Mouse (Mus musculus): Measurements from ENCODE around the gene Nlk. TPM values are rescaled to one million over a fixed set of nuclear protein-coding genes. Genes with fewer than 3 reads are reported as not detected.

The Nlk gene
- polyA plus RNA-seq, 1 experiment from 2014 or later, result 25.3 TPM

DNA sequence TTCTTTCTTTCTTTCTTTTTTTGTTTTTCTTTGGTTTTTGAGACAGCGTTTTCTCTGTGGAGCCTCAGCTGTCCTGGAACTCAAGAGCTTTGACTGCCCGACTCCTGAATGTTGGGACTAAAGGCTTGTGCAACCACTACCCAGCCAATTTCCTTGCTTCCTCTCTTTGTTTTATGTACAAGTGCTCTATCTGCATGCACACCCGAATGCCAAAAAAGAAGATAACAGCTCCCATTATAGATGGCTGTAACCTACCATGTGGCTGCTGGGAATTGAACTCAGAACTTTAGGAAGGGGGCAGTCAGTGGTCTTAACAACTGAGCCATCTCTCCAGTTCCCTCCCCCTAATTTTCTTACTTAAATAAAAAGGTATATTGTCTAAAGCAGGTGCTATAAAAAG lies 77.0 kb downstream of the Nlk start:
- no peak overlapping the region for H3K27ac ChIP-seq
- H3K4me3 ChIP-seq, result no peak overlapping the region
- no peaks in the 10 kb centered on the region for H3K27me3 ChIP-seq
- ATAC-seq (ENCODE audit: low FRiP score), result no peak
- 0 out of 2 replicates have a peak, but pooled peaks cover 6% of the 10 kb centered on the region for H3K36me3 ChIP-seq
- H3K9ac ChIP-seq, result no peak overlapping the region
- 92% methylated on average over 3 of the region's 3 CpGs for whole genome bisulfite sequencing
- H3K4me2 ChIP-seq (replicated peaks), result no peak overlapping the region
- H3K4me1 ChIP-seq, result no peaks in the 10 kb centered on the region
- no peaks in the 10 kb centered on the region for H3K9me3 ChIP-seq (replicated peaks)

DNA sequence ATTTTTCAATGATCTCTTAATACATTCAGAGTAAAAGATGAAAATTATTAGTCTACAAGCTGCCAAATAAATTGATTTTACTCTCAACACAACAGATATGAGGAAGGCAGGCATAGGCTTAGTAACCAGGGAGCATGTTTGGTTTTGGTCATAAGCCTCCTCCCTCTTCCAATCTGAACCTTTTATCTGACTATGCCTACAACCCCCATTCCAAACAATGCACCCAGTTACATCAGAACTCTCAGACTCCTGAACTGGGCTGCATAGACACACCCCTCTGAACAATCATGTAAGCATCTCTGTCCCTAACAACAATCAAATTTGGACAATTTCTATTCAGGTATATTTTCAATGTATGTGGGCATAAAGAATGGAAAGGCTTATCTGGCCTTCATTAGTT lies 85.9 kb downstream of the Nlk start:
- Histone ChIP-seq H3K9ac (no peak overlapping the region), H3K27me3 (no peaks in the 10 kb centered on the region), H3K27ac (no peak overlapping the region), H3K4me1 (no peaks in the 10 kb centered on the region), H3K36me3 (no peaks in the 10 kb centered on the region), H3K4me2 (replicated peaks) (no peak overlapping the region), H3K9me3 (replicated peaks) (no peaks in the 10 kb centered on the region), H3K4me3 (no peak overlapping the region)
- no peak for ATAC-seq (ENCODE audit: low FRiP score)

DNA sequence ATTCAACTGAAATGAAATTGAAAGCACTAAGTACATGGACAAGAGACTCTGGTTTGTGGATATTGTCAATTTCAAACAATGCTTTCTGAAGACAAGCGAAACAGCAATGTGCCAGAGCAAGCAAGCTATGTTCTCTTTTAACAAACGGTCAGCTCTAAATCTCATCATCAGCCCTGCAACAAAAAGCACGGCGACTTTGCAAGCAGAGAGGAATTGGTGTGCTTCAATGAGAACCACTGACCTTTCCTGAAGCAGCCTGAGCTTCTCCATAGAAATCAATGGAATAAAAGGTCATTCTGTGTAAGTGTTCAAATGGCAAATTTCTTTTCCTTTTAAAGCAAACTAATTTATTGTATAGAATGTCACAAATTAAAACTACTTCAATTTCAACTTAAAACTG lies 87.5 kb downstream of the Nlk start:
- no peaks in the 10 kb centered on the region for H3K36me3 ChIP-seq

DNA sequence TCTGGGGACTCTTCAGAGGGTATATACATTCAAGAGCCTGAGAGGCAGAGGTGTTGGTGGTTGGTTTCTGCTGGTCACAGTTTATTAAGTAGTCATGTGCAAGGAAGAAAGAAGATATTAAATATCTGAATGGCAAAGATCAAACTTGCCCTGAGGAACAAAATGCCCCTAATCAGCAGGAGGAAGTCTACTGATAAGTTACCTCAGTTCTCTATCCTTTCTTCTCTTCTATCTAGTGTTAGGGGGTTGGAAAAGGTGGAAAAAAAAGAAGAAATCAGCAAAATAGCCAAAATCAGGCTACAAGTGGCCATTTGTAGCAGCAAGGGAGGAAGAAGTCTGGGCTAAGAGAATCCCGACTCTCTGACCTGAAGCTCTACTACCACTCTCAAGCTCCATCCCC lies 92.3 kb downstream of the Nlk start:
- 89% methylated on average over 1 of the region's 1 CpGs for WGBS
- no peak for ATAC-seq (ENCODE audit: low FRiP score)

More for the DNA sequence above, 87.5 kb downstream of the Nlk start:
- WGBS, result 84% methylated on average over 4 of the region's 4 CpGs
- no peak overlapping the region for H3K27ac ChIP-seq
- no peaks in the 10 kb centered on the region for H3K27me3 ChIP-seq
- ATAC-seq (ENCODE audit: low FRiP score), result no peak
- no peak overlapping the region for H3K9ac ChIP-seq
- no peak overlapping the region for H3K4me3 ChIP-seq
- H3K4me1 ChIP-seq, result no peaks in the 10 kb centered on the region
- H3K4me2 ChIP-seq (replicated peaks), result no peak overlapping the region
- H3K9me3 ChIP-seq (replicated peaks), result no peaks in the 10 kb centered on the region

DNA sequence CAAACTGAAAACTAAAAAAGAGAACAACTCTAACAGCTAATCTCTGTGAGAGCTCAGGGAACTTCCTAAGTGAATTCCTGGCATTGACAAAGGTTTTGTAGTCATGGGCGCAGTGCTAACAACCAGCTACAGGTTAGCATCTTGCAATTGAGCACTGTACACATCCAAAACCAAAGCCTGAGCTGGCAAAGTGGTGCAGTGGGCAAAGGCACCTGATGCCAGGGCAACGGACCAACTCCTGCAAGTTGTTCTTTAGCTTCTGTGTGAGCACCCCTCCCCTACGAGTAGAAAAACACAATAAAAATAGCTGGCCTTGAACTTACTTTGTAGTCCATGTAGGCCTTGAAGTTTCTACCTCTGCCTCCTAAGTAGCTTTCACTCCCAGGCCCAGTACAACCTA lies 94.4 kb downstream of the Nlk start:
- Histone ChIP-seq H3K4me1 (no peaks in the 10 kb centered on the region), H3K4me2 (replicated peaks) (no peak overlapping the region), H3K9me3 (replicated peaks) (no peaks in the 10 kb centered on the region), H3K4me3 (no peak overlapping the region), H3K36me3 (0 out of 2 replicates have a peak, but pooled peaks cover 10% of the 10 kb centered on the region), H3K9ac (no peak overlapping the region), H3K27me3 (no peaks in the 10 kb centered on the region), H3K27ac (no peak overlapping the region; the same call in 1 of the 2 replicates)
- ATAC-seq (ENCODE audit: low FRiP score), result no peak
- WGBS, result 88% methylated on average over 3 of the region's 3 CpGs

More for the DNA sequence above, 92.3 kb downstream of the Nlk start:
- no peak overlapping the region for H3K9ac ChIP-seq
- H3K36me3 ChIP-seq, result 0 out of 2 replicates have a peak, but pooled peaks cover 9% of the 10 kb centered on the region
- H3K27me3 ChIP-seq, result no peaks in the 10 kb centered on the region
- H3K4me1 ChIP-seq, result no peaks in the 10 kb centered on the region
- H3K27ac ChIP-seq, result no peak overlapping the region
- H3K4me2 ChIP-seq (replicated peaks), result no peak overlapping the region
- no peak overlapping the region for H3K4me3 ChIP-seq
- H3K9me3 ChIP-seq (replicated peaks), result no peaks in the 10 kb centered on the region

DNA sequence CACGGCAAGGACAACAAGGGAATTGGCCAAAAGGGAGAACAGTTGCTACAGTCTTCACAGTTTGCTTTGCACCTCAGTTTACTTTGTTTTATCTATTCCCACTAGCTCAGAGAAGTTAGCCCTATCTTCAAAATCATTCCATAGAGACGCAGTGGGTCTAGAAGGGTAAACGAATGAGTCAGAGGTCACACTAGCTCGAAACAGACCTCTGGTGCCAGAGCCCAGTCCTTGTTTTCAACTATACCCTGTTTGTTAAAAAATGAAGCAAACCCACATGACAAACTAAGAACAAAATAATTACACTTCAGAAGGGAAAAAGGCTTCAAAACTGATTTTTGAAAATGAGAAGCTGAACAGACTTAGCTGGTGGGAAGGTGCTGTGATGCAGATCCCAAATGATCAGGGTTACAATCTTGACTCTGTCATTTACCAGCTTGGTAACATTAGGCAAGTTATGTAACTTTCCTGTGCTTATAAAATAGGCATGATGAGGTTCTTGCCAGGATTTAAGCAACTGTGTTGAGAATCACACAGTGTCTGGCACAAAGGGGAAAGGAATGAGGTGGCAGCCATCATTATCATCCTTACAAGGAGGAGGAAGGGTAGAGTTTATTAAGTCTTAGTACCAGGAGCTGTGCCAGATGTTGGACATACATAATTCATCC lies 96.1 kb downstream of the Nlk start:
- no peaks in the 10 kb centered on the region for H3K9me3 ChIP-seq (replicated peaks)
- no peaks in the 10 kb centered on the region for H3K27me3 ChIP-seq
- WGBS, result 84% methylated on average over 4 of the region's 4 CpGs
- H3K36me3 ChIP-seq, result 0 out of 2 replicates have a peak, but pooled peaks cover 10% of the 10 kb centered on the region
- H3K4me3 ChIP-seq, result no peak overlapping the region
- H3K4me1 ChIP-seq, result no peaks in the 10 kb centered on the region
- H3K4me2 ChIP-seq (replicated peaks), result no peak overlapping the region
- no peak overlapping the region for H3K27ac ChIP-seq
- no peak for ATAC-seq (ENCODE audit: low FRiP score)
- no peak overlapping the region for H3K9ac ChIP-seq

DNA sequence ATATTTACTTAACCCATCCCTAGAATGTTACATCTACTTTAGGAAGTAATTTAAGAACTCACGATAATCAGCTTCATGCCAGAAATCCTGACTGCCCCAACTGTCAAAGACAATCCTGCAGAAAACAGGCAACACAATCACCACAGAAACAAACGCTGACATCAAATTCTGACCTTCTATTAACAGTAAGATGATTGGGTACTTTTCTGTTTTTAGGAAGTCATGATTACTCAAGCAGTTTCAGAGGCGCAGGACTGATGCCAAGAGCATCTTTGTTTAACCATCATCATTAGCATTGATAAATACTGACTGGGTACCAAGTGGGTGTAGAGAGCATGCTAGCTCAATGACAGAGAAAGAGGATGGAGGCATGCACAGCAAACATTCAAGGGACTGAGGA lies 96.7 kb downstream of the Nlk start:
- 85% methylated on average over 3 of the region's 3 CpGs for WGBS
- no peak for ATAC-seq (ENCODE audit: low FRiP score)
- no peaks in the 10 kb centered on the region for H3K4me1 ChIP-seq
- H3K27ac ChIP-seq, result no peak overlapping the region
- H3K36me3 ChIP-seq, result 0 out of 2 replicates have a peak, but pooled peaks cover 10% of the 10 kb centered on the region
- H3K9me3 ChIP-seq (replicated peaks), result no peaks in the 10 kb centered on the region
- no peak overlapping the region for H3K4me3 ChIP-seq
- no peak overlapping the region for H3K4me2 ChIP-seq (replicated peaks)
- H3K27me3 ChIP-seq, result no peaks in the 10 kb centered on the region
- H3K9ac ChIP-seq, result no peak overlapping the region

DNA sequence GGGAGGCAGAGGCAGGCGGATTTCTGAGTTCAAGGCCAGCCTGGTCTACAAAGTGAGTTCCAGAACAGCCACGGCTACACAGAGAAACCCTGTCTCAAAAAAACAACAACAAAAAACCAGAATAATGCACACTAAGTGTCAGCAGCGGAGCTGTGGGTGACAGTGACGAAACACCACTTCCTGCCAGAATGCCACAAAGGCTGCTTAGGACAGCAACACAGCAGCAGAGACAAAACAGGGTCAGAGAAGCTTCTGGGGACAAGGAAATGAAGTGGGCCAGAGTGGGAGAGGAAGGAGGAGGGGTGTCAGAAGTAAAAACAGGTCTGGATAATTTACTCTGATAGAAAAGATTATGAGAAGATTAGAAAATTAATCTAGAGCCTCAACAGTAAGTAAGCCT lies 97.1 kb downstream of the Nlk start:
- Histone ChIP-seq H3K9me3 (replicated peaks) (no peaks in the 10 kb centered on the region), H3K27me3 (no peaks in the 10 kb centered on the region), H3K9ac (no peak overlapping the region), H3K4me3 (no peak overlapping the region), H3K4me2 (replicated peaks) (no peak overlapping the region), H3K36me3 (0 out of 2 replicates have a peak, but pooled peaks cover 10% of the 10 kb centered on the region), H3K27ac (no peak overlapping the region), H3K4me1 (no peaks in the 10 kb centered on the region)
- WGBS, result 75% methylated on average over 4 of the region's 4 CpGs
- ATAC-seq (ENCODE audit: low FRiP score), result no peak

DNA sequence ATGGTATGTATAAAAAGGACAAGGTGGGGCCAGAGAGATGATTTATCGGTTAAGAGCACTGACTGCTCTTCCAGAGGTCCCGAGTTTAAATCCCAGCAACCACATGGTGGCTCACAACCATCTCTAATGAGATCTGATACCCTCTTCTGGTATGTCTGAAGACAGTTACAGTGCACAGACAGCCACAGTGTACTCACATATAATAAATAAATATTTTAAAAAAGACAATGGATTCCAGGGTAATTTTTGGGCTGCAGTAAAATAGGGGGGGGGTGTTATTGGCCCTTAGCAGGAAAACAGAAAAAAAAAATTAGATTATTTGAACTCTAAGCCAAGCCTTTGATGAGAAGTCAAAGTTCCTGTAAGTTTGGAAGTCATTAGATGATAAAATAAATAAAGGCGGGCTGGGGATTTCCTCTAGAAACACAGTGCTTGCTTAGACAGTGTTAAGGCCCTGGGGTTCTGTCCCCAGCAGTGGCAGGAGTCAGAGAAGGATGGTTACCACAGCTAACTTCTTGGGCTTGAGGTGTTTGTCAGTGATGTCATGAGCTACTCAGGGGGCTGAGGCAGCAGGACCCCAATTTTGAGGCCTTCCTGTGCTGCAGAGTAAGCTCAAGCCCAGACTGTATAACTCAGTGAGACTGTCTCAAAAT lies 98.3 kb downstream of the Nlk start:
- no peak overlapping the region for H3K4me3 ChIP-seq
- no peak overlapping the region for H3K4me2 ChIP-seq (replicated peaks)
- no peaks in the 10 kb centered on the region for H3K9me3 ChIP-seq (replicated peaks)
- no peaks in the 10 kb centered on the region for H3K27me3 ChIP-seq
- no peaks in the 10 kb centered on the region for H3K4me1 ChIP-seq
- H3K36me3 ChIP-seq, result 0 out of 2 replicates have a peak, but pooled peaks cover 10% of the 10 kb centered on the region
- 70% methylated on average over 3 of the region's 3 CpGs for WGBS
- no peak for ATAC-seq (ENCODE audit: low FRiP score)
- no peak overlapping the region for H3K27ac ChIP-seq
- H3K9ac ChIP-seq, result no peak overlapping the region

DNA sequence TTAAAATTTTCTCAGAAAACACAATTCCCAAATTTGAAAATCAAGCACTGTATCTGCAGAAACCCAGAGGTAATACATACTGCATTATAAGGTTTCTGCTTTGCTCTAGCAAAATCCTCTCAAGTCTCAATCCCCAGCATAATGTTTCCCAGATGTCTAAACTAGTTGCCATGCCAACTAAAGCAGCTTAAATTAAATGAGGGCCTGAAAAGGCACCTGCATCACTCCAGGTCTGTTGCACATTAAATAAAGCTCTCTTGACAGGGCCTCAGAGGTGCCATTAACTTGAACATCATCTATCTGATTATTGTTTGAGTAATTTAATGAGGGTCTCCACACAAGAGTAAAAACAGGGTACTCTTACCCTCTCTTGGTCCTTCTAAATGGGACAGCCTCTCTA lies 100.4 kb downstream of the Nlk start:
- no peak for ATAC-seq (ENCODE audit: low FRiP score)

DNA sequence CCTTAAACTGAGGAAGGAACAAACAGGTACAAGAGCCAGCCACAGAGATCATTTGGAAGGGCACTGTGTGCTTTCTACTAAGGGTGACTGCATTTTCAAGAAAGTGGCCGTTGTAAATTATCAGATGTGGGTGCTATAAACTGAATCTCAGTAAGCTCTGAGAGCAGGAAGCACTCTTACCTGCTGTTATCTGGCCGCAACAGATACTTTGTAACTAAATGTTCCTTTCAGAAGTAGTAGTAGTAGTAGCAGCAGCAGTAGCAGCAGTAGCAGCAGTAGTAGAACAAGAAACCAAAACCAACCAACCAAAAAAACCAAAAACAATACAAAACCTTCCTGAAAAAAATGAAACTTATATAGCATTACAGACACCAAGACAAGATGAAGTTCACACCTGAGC lies 101.4 kb downstream of the Nlk start:
- no peak overlapping the region for H3K9ac ChIP-seq
- no peak overlapping the region for H3K27ac ChIP-seq
- H3K9me3 ChIP-seq (replicated peaks), result no peaks in the 10 kb centered on the region
- ATAC-seq (ENCODE audit: low FRiP score), result no peak
- WGBS, result 98% methylated on average over 2 of the region's 2 CpGs
- H3K36me3 ChIP-seq, result 0 out of 2 replicates have a peak, but pooled peaks cover 6% of the 10 kb centered on the region
- H3K4me1 ChIP-seq, result no peaks in the 10 kb centered on the region
- no peak overlapping the region for H3K4me2 ChIP-seq (replicated peaks)
- H3K4me3 ChIP-seq, result no peak overlapping the region
- H3K27me3 ChIP-seq, result no peaks in the 10 kb centered on the region

More for the DNA sequence above, 100.4 kb downstream of the Nlk start:
- 0 out of 2 replicates have a peak, but pooled peaks cover 7% of the 10 kb centered on the region for H3K36me3 ChIP-seq
- no peaks in the 10 kb centered on the region for H3K9me3 ChIP-seq (replicated peaks)
- H3K4me1 ChIP-seq, result no peaks in the 10 kb centered on the region
- no peak overlapping the region for H3K9ac ChIP-seq
- no peak overlapping the region for H3K4me3 ChIP-seq
- H3K4me2 ChIP-seq (replicated peaks), result no peak overlapping the region
- H3K27ac ChIP-seq, result no peak overlapping the region
- no peaks in the 10 kb centered on the region for H3K27me3 ChIP-seq

DNA sequence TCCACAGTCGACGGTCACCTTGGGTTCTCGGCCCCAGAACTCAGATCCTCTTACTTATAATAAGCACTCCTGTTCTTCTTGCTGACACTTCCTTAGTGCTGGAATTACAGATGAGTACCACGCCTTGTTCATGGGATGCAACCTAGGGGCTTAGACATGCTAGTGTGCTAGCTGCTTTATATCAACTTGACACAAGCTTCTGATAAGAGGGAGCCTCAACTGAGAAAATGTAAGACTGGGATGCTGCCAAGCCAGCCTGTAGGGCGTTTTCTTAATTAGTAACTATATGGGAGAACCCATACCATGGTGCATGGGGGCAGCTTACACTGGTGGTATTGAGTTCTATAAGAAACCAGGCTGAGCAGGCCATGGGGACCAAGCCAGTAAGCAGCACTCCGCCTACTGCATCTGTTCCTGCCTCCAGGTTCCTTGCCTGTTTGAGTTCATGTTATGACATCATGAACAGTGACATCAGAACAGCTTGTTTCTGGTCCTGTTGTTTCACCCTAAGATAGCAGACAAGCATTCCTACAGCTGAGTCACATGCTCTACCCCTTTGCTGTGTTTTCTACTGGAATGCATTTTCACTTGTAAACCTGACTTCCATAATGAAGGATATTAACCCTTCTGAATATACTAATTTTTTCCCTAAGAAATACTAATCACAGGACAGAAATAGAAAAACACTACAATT lies 102.8 kb downstream of the Nlk start:
- no peaks in the 10 kb centered on the region for H3K36me3 ChIP-seq
- H3K4me2 ChIP-seq (replicated peaks), result no peak overlapping the region

More for the DNA sequence above, 102.8 kb downstream of the Nlk start:
- no peak overlapping the region for H3K4me3 ChIP-seq
- H3K9ac ChIP-seq, result no peak overlapping the region
- H3K27ac ChIP-seq, result no peak overlapping the region
- no peaks in the 10 kb centered on the region for H3K4me1 ChIP-seq
- 93% methylated on average over 6 of the region's 6 CpGs for WGBS
- H3K9me3 ChIP-seq (replicated peaks), result no peaks in the 10 kb centered on the region
- no peak for ATAC-seq (ENCODE audit: low FRiP score)
- H3K27me3 ChIP-seq, result no peaks in the 10 kb centered on the region
